8 mouse cellular contexts compared by ENCODE assay signal in the genomic region with DNA sequence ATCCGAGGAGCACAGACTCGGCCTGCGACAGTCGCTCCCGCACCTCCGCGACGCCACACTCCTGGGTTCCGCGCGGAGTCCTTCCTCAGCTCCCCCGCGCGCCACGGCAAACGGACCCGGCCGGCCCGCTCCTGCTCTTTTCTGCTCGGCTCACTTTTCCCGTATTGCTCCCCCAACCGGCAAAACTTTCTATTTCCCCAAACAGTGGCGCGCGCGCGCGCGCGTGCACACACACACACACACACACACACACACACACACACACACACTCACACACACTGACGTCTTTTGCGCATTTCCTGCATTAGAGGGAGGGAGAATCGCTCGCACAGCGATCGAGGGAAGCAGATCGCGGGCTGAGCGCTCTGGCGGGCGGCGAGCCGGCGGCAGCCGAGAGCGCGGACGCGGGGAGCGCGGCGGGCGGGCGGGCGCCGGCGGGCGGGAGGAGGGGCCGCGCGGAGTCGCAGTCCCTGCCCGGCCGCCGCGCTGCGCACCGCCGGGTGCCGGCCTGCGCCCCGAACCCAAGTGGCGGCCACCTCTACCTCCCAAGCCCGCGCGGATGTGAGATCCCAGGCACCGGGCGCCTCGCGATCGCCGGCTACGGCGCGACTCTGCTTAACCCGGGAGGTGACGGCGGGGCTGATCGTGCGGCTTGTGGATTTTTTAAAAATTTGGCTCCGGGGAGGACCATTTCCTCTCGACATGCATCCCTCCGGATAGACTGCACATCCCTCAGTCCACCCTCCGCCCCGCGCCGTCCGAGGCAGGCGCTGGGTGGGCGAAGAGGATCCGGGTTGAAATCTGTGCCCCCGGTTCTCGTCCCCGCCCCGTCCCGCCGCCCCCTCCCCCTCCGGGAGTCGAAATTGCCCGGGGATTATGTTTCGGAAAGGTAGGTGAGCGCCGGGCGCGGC. TPM values are rescaled to one million over a fixed set of nuclear protein-coding genes. Genes with fewer than 3 reads are reported as not detected.
DNase-seq lines count a peak whose midpoint lies in the region; ATAC-seq lines count a peak whose summit lies in the region.

TSS of gene Prkce (plus strand) at position 466 of the 911 bp plus-strand sequence.

- WGBS in heart, embryonic 13.5 days = under 1% methylated on average over 97 of the region's 115 CpGs
- WGBS in liver, embryonic 15.5 days (ENCODE audit: insufficient replicate concordance) = under 1% methylated on average over 110 of the region's 115 CpGs
- under 1% methylated on average over 70 of the region's 115 CpGs for WGBS in neural tube, embryonic 11.5 days
- WGBS in stomach, embryonic 16.5 days = under 1% methylated on average over 98 of the region's 115 CpGs

- H3K36me3 ChIP-seq in heart, embryonic 13.5 days = peaks cover 5% of the 10 kb centered on the region
- no peaks in the 10 kb centered on the region for H3K36me3 ChIP-seq in liver, embryonic 15.5 days (replicated peaks)
- H3K36me3 ChIP-seq in neural tube, embryonic 11.5 days (ENCODE audit: control insufficient read depth, insufficient read depth, low read length) = no peaks in the 10 kb centered on the region
- no peaks in the 10 kb centered on the region for H3K36me3 ChIP-seq in stomach, embryonic 16.5 days (ENCODE audit: control insufficient read depth, insufficient read depth, low read length)

- ATAC-seq in CD4-positive, CD25-positive, alpha-beta regulatory T cell, adult 4 months = peak; percentile 70
- 0 out of 2 replicates have a peak, but pooled peaks have one; percentile 50 for ATAC-seq in erythroid progenitor cell, adult 5-6 weeks (replicated peaks; ENCODE audit: low FRiP score, poor library complexity, severe bottlenecking)
- ATAC-seq in heart, embryonic 13.5 days (ENCODE audit: extremely low read depth, insufficient number of reproducible peaks, low FRiP score, low TSS enrichment) = peak; percentile 21
- peak; percentile 73 for ATAC-seq in liver, embryonic 15.5 days (ENCODE audit: insufficient read depth)
- peak; percentile 71 for ATAC-seq in neural tube, embryonic 11.5 days (ENCODE audit: insufficient read depth, low FRiP score, low TSS enrichment)
- ATAC-seq in stomach, embryonic 16.5 days (ENCODE audit: insufficient read depth, low FRiP score) = peak; percentile 73

- H3K9me3 ChIP-seq in heart, embryonic 13.5 days = no peaks in the 10 kb centered on the region
- H3K9me3 ChIP-seq in liver, embryonic 15.5 days (replicated peaks) = no peaks in the 10 kb centered on the region
- H3K9me3 ChIP-seq in neural tube, embryonic 11.5 days (ENCODE audit: control insufficient read depth, low read length) = no peaks in the 10 kb centered on the region
- H3K9me3 ChIP-seq in stomach, embryonic 16.5 days (replicated peaks; ENCODE audit: control insufficient read depth, low read length) = no peaks in the 10 kb centered on the region

- H3K4me1 ChIP-seq in heart, embryonic 13.5 days = peaks cover 56% of the 10 kb centered on the region
- H3K4me1 ChIP-seq in liver, embryonic 15.5 days (replicated peaks) = peaks cover 28% of the 10 kb centered on the region
- peaks cover 21% of the 10 kb centered on the region for H3K4me1 ChIP-seq in neural tube, embryonic 11.5 days (ENCODE audit: control insufficient read depth, insufficient read depth, low read length)
- H3K4me1 ChIP-seq in stomach, embryonic 16.5 days (ENCODE audit: control insufficient read depth, insufficient read depth, low read length) = peaks cover 20% of the 10 kb centered on the region

- peak within 1 kb of the TSS; percentile 95 for H3K9ac ChIP-seq in heart, embryonic 13.5 days
- H3K9ac ChIP-seq in liver, embryonic 15.5 days = peak within 1 kb of the TSS; percentile 64
- peak within 1 kb of the TSS; percentile 81 for H3K9ac ChIP-seq in neural tube, embryonic 11.5 days (ENCODE audit: low read length)
- H3K9ac ChIP-seq in stomach, embryonic 16.5 days (ENCODE audit: low read length) = peak within 1 kb of the TSS; percentile 93

- peak within 1 kb of the TSS; percentile 86 for H3K4me2 ChIP-seq in heart, embryonic 13.5 days
- H3K4me2 ChIP-seq in liver, embryonic 15.5 days = peak within 1 kb of the TSS; percentile 89
- peak within 1 kb of the TSS; percentile 98 for H3K4me2 ChIP-seq in neural tube, embryonic 11.5 days (ENCODE audit: low read depth)
- H3K4me2 ChIP-seq in stomach, embryonic 16.5 days (ENCODE audit: low read depth, low read length) = peak within 1 kb of the TSS; percentile 97

- peak; percentile 77 for DNase-seq in brain, embryonic 18.5 days (ENCODE audit: low read depth, low spot score)
- DNase-seq in kidney, postnatal 10 days = peak; percentile 94
- peak; percentile 88 for DNase-seq in neural tube, embryonic 11.5 days (ENCODE audit: low spot score)

- peak within 1 kb of the TSS; percentile 99 for H3K27ac ChIP-seq in heart, embryonic 13.5 days (replicated peaks)
- peak within 1 kb of the TSS; percentile 85 for H3K27ac ChIP-seq in liver, embryonic 15.5 days (replicated peaks)
- H3K27ac ChIP-seq in neural tube, embryonic 11.5 days (ENCODE audit: low read depth, low read length) = peak within 1 kb of the TSS; percentile 96
- H3K27ac ChIP-seq in stomach, embryonic 16.5 days (ENCODE audit: low read length) = peak within 1 kb of the TSS; percentile 98

- no peaks in the 10 kb centered on the region for H3K27me3 ChIP-seq in heart, embryonic 13.5 days (replicated peaks)
- peaks cover 56% of the 10 kb centered on the region for H3K27me3 ChIP-seq in liver, embryonic 15.5 days
- H3K27me3 ChIP-seq in neural tube, embryonic 11.5 days (ENCODE audit: control insufficient read depth, insufficient read depth, low read length) = no peaks in the 10 kb centered on the region
- H3K27me3 ChIP-seq in stomach, embryonic 16.5 days (ENCODE audit: control insufficient read depth, insufficient read depth, low read length) = no peaks in the 10 kb centered on the region; the same call in 1 of the 2 replicates

- peak within 1 kb of the TSS; percentile 87 for H3K4me3 ChIP-seq in heart, embryonic 13.5 days
- peak within 1 kb of the TSS; percentile 74 for H3K4me3 ChIP-seq in liver, embryonic 15.5 days (replicated peaks)
- H3K4me3 ChIP-seq in neural tube, embryonic 11.5 days (ENCODE audit: low read depth, low read length) = peak within 1 kb of the TSS; percentile 75
- H3K4me3 ChIP-seq in stomach, embryonic 16.5 days (replicated peaks; ENCODE audit: low read length) = peak within 1 kb of the TSS; percentile 83

RNA-seq across cellular contexts. Expression of gene Prkce, which starts in this region (rescaled TPM):
- 1 to 10 TPM; 3.5 to 4.6 TPM for polyA plus RNA-seq in CD4-positive, CD25-positive, alpha-beta regulatory T cell, adult 4 months (2017; shearing (Covaris generic))
- 2.9 and 4.0 TPM in 2 replicates for total RNA-seq in erythroid progenitor cell, adult 5-6 weeks (2015; ENCODE audit: low replicate concordance)
- 0.30 and 4.1 TPM in 2 replicates for total RNA-seq in erythroid progenitor cell, adult 5-6 weeks (2017; ENCODE audit: low replicate concordance)
- 6.2 and 7.0 TPM in 2 replicates for polyA plus RNA-seq in heart, embryonic 13.5 days (2015; fragmentation: Nextera tagmentation; extraction: Ambion mirVana)
- polyA plus RNA-seq in liver, embryonic 15.5 days (2015; fragmentation: Nextera tagmentation; extraction: Ambion mirVana) = 0.79 and 1.1 TPM in 2 replicates
- polyA plus RNA-seq in neural tube, embryonic 11.5 days (2014; fragmentation: Nextera tagmentation; extraction: Ambion mirVana) = 13.3 and 14.8 TPM in 2 replicates
- polyA plus RNA-seq in stomach, embryonic 16.5 days (2015; fragmentation: Nextera tagmentation; extraction: Ambion mirVana) = 4.0 and 4.4 TPM in 2 replicates

Comparison
In these comparisons a context has a peak if more than half of its experiments do, and no peak if none do; other contexts are left out.
1. Peak in every context shown above with its lines: DNase-seq, ATAC-seq, H3K4me3 ChIP-seq and H3K27ac ChIP-seq.
2. ATAC-seq: peak in every context shown above with its lines; median percentile 73 in liver, embryonic 15.5 days; 73 in stomach, embryonic 16.5 days; 71 in neural tube, embryonic 11.5 days; 70 in CD4-positive, CD25-positive, alpha-beta regulatory T cell, adult 4 months; 50 in erythroid progenitor cell, adult 5-6 weeks; 21 in heart, embryonic 13.5 days.